Mouse (Mus musculus) heart, embryonic 16.5 days (tissue): ENCODE measurements around the gene Erc2. TPM values are rescaled to one million over a fixed set of nuclear protein-coding genes. Genes with fewer than 3 reads are reported as not detected.
"Not testable (repeated sequence)": the region's sequence is repeated elsewhere in the genome, so short reads cannot be mapped to it uniquely, and the experiment has no call there.

Experiments used
- ATAC-seq: fragments of 200-750 bp; cut with Nextera tagmentation; replicated peaks from 2 replicates; pipeline ENCODE4 v1.8.0; 2017; ENCODE audit warnings: moderate number of reproducible peaks; ENCODE audit not compliant: insufficient read depth, low FRiP score; ENCODE audit errors: extremely low read depth
- H3K27ac ChIP-seq: fragments of 300-500 bp; sonication (generic); 2 replicates; pipeline ENCODE4 v1.5.1; 2014; ENCODE audit warnings: mild to moderate bottlenecking, low read length, control low read depth, moderate library complexity
- H3K27me3 ChIP-seq: fragments of 300-500 bp; sonication (generic); 2 replicates; pipeline ENCODE4 v1.6.1; 2014; ENCODE audit warnings: low read length, mixed read lengths; ENCODE audit not compliant: control insufficient read depth, insufficient read depth
- H3K36me3 ChIP-seq: fragments of 300-500 bp; sonication (generic); 2 replicates; pipeline ENCODE4 v1.6.1; 2014; ENCODE audit not compliant: control insufficient read depth, insufficient read depth
- H3K4me1 ChIP-seq: fragments of 300-500 bp; sonication (generic); 2 replicates; pipeline ENCODE4 v1.6.1; 2014; ENCODE audit warnings: low read length, mixed read lengths; ENCODE audit not compliant: control insufficient read depth, insufficient read depth
- H3K4me2 ChIP-seq: fragments of 300-500 bp; sonication (generic); 2 replicates; pipeline ENCODE4 v1.6.1; 2014; ENCODE audit warnings: low read depth, mild to moderate bottlenecking, control low read depth, low read length
- H3K4me3 ChIP-seq: fragments of 300-500 bp; sonication (generic); 2 replicates; pipeline ENCODE4 v1.5.1; 2014; ENCODE audit warnings: mild to moderate bottlenecking, control low read depth, low read length
- H3K9ac ChIP-seq: fragments of 300-500 bp; sonication (generic); 2 replicates; pipeline ENCODE4 v1.6.1; 2014; ENCODE audit warnings: low read length, control low read depth
- H3K9me3 ChIP-seq: fragments of 300-500 bp; sonication (generic); replicated peaks from 2 replicates; pipeline ENCODE4 v1.6.1; 2016; ENCODE audit warnings: low read length; ENCODE audit not compliant: control insufficient read depth
- WGBS: fragments of 180-500 bp; shearing (Covaris S2); extraction: QIAGEN DNeasy Blood & Tissue Kit; methylation state at CpG from one replicate; pipeline ENCODE4 v1.1.7; 2014; 5-methylcytosine and 5-hydroxymethylcytosine counted together
- polyA plus RNA-seq: library from polyadenylated mRNA; unstranded; fragments of >200 nt; fragmentation: Nextera tagmentation; extraction: Ambion mirVana; gene quantifications from 2 replicates; pipeline ENCODE4 v1.2.1, GENCODE M21; 2015

The Erc2 gene
- polyA plus RNA-seq, 1 experiment from 2014 or later, result 1.5 TPM

DNA sequence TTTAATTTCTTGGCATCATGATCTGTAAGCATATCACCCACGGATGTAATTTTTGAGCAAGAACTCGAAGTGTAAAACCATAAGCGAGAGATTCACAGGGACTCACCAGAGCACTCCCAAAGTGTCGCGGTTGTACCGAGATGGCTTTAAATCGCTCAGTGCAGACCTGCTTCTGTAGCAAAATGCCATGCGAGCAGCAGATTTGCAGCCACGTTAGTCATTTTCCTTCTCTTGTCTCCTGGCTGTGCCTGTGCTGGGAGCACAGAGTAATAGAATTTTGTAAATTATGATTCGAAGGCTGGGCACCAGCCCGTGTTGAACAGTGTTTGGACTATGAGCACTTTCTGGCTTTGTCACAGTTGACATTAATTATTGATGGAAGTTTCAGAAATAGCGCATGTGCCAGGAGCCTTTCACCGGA is 253.8 kb downstream of the Erc2 start:
- H3K4me2 ChIP-seq, result no peak overlapping the region
- H3K4me3 ChIP-seq, result no peak overlapping the region
- no peak overlapping the region for H3K9ac ChIP-seq
- H3K36me3 ChIP-seq, result no peaks in the 10 kb centered on the region
- H3K4me1 ChIP-seq, result no peaks in the 10 kb centered on the region
- H3K27ac ChIP-seq, result no peak overlapping the region
- H3K27me3 ChIP-seq, result no peaks in the 10 kb centered on the region
- ATAC-seq, result no peak
- no peaks in the 10 kb centered on the region for H3K9me3 ChIP-seq
- 85% methylated on average over 13 of the region's 13 CpGs for WGBS

DNA sequence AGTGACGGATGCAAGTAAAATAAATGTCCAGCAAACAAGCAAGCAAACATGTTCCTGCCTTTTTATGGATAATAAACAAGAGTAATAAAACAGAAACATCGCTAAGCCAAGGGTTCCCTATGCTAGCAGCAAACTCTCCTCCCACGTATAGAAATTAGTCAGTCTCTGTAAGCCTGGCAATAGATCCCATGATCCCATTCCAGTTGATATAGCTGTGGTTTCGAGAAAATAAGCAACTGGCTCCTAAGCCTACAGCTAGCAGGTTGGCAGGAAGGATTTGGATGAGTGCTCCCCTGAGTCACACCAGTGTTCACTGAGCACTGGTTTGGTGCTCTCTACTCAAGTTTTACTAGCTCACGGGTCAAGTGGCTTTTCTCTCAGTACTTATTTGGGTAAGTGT is 259.7 kb downstream of the Erc2 start:
- Histone ChIP-seq H3K4me1 (no peaks in the 10 kb centered on the region), H3K4me2 (no peak overlapping the region), H3K27me3 (no peaks in the 10 kb centered on the region), H3K9ac (no peak overlapping the region), H3K27ac (no peak overlapping the region), H3K9me3 (no peaks in the 10 kb centered on the region), H3K4me3 (no peak overlapping the region), H3K36me3 (no peaks in the 10 kb centered on the region)
- WGBS, result 81% methylated on average over 5 of the region's 5 CpGs
- no peak for ATAC-seq

DNA sequence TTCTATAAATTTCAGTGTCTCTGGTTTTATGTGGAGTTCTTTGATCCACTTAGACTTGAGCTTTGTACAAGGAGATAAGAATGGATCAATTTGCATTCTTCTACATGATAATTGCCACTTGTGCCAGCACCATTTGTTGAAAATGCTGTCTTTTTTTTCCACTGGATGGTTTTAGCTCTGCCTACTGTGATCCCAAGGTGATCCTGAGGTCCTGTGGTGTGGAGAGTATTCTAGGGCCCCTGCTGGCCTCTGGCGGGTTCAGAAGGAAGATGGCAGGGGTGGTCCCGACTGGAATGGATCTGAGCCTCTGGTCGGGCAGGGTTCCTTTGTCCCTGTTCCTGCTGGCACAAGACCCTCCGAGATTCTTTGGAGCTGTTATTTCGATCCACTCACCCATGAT is 264.1 kb downstream of the Erc2 start:
- not testable (repeated sequence) for H3K4me3 ChIP-seq, H3K4me2 ChIP-seq, H3K36me3 ChIP-seq, H3K9me3 ChIP-seq, H3K9ac ChIP-seq, H3K27me3 ChIP-seq, H3K4me1 ChIP-seq, ATAC-seq, H3K27ac ChIP-seq
- 85% methylated on average over 5 of the region's 5 CpGs for WGBS

DNA sequence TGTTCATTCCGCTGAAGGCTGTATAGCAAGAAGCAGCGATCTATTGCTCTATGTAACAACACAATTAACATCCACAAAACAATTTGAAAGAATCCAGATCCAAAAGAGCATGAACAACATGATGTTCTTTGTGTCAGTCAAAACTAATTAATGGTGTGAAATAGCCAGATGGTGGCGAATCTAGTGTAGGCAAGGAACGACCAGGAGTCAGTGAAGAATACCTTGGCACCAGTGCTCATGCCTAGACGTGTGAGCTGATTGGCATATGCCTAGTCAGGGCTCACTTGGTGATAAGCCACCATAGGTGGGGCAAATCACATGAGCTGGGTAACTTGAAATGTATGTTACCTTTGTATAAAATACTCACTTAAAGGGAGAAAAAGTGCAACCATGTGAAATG is 265.3 kb downstream of the Erc2 start:
- Histone ChIP-seq H3K4me2 (no peak overlapping the region), H3K4me1 (no peaks in the 10 kb centered on the region), H3K9ac (no peak overlapping the region), H3K36me3 (no peaks in the 10 kb centered on the region), H3K4me3 (no peak overlapping the region), H3K27me3 (no peaks in the 10 kb centered on the region), H3K9me3 (no peaks in the 10 kb centered on the region), H3K27ac (no peak overlapping the region)
- ATAC-seq, result no peak
- 78% methylated on average over 5 of the region's 5 CpGs for WGBS

DNA sequence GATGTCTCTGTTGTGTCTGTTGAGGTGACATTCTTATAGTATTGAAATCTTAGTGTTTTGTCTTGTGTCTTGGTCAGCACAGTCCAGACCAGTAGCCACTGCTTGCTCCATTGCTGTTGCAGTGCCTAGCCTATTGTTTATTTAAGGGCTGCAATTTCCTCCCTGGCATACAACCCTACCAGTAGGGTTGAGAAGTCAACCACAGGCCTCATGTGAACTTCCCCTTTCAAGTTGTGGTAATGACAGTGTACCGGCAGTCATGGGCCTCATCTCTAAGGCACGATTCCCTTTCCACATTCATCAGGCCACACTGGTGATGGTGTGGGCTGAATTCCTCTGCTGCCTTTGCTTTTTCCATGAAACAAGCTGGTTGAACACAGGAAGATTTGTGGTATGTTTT is 267.4 kb downstream of the Erc2 start:
- H3K27me3 ChIP-seq, result no peaks in the 10 kb centered on the region
- H3K27ac ChIP-seq, result no peak overlapping the region
- no peak overlapping the region for H3K9ac ChIP-seq
- WGBS, result 70% methylated on average over 2 of the region's 2 CpGs
- H3K36me3 ChIP-seq, result no peaks in the 10 kb centered on the region
- H3K4me2 ChIP-seq, result no peak overlapping the region
- ATAC-seq, result no peak
- H3K4me3 ChIP-seq, result no peak overlapping the region
- H3K4me1 ChIP-seq, result no peaks in the 10 kb centered on the region
- no peaks in the 10 kb centered on the region for H3K9me3 ChIP-seq

DNA sequence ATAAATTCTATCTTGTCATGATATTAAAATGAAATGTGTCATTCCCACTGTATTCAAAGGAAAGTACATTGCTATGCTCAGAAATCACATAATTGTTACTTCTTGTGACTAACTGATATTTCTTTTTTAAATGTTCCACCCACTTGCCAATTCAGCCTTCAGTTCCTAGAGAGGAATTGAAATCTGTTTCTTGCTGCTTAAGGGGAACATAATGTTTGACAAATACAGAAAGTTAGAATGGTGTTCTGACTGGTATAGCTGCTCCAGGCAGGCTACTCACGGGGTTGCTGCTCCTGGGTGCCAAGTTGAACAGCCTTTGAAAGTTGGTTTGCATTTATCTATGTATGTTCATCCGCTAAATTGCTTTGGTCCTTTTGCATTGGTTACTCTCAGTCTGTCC is 270.2 kb downstream of the Erc2 start:
- 81% methylated on average over 2 of the region's 2 CpGs for WGBS
- H3K4me2 ChIP-seq, result no peak overlapping the region
- no peaks in the 10 kb centered on the region for H3K36me3 ChIP-seq
- no peak for ATAC-seq
- no peak overlapping the region for H3K9ac ChIP-seq
- no peak overlapping the region for H3K4me3 ChIP-seq
- H3K27me3 ChIP-seq, result no peaks in the 10 kb centered on the region
- H3K4me1 ChIP-seq, result no peaks in the 10 kb centered on the region
- no peak overlapping the region for H3K27ac ChIP-seq
- no peaks in the 10 kb centered on the region for H3K9me3 ChIP-seq

DNA sequence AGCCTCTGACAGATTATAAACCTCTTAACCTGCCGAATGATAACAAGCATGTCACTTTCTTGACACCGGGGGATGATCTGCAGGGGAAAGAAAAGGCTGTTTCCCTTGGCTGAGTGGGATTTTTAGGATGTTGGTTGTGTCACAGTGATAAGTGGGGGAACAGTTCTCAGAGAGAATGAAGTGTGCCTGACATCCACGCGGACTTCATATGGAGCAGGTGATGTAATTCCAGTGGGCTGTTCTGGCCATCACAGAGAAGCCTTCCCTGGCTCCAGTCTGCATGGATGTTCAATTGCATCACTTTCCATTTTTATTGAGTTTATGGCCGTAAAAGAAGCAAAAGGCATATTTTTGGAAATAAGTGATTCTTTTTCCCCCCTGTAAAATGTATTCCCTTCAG is 279.5 kb downstream of the Erc2 start:
- Histone ChIP-seq H3K9me3 (no peaks in the 10 kb centered on the region), H3K4me1 (no peaks in the 10 kb centered on the region), H3K9ac (no peak overlapping the region), H3K27me3 (no peaks in the 10 kb centered on the region), H3K4me3 (no peak overlapping the region), H3K36me3 (no peaks in the 10 kb centered on the region), H3K27ac (no peak overlapping the region), H3K4me2 (no peak overlapping the region)
- WGBS, result 25% methylated on average over 5 of the region's 5 CpGs
- ATAC-seq, result no peak

DNA sequence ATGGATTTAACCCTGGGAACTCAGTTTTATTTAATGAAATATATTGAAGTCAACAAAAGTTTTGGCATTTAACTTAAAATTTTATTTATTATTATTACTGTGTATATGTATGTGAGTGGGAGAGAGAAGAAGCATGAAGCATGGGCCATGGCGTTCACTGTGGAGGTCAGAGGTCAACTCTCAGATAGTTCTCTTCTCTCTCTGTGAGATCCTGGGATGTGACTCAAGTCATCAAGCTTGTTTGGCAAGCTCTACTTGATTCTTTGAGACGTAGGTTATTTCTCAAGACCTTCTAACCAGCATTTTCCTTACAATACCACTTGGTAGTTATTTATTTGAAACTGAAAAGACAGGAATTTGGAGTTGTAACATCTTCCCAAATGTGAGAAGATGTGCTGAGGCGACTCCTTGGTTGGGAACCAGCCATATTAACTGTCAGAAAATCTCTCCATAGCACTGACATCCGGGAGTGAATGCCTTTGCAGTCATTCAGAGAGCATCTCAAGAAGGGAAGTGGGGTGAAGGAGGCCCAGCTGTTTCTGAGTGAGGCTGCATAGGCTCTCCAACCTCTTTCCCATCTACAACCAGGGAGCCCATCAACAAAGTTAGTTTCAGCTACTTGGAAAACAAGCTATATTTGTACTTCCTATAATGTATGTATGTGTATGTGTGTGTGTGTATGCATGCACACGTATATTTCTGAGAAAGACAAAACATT is 299.6 kb downstream of the Erc2 start:
- H3K27ac ChIP-seq, result no peak overlapping the region
- 80% methylated on average over 5 of the region's 5 CpGs for WGBS
- H3K4me2 ChIP-seq, result no peak overlapping the region
- H3K9me3 ChIP-seq, result peaks cover 5% of the 10 kb centered on the region
- ATAC-seq, result no peak
- H3K9ac ChIP-seq, result no peak overlapping the region
- H3K4me1 ChIP-seq, result no peaks in the 10 kb centered on the region
- H3K36me3 ChIP-seq, result no peaks in the 10 kb centered on the region
- H3K4me3 ChIP-seq, result no peak overlapping the region
- no peaks in the 10 kb centered on the region for H3K27me3 ChIP-seq

DNA sequence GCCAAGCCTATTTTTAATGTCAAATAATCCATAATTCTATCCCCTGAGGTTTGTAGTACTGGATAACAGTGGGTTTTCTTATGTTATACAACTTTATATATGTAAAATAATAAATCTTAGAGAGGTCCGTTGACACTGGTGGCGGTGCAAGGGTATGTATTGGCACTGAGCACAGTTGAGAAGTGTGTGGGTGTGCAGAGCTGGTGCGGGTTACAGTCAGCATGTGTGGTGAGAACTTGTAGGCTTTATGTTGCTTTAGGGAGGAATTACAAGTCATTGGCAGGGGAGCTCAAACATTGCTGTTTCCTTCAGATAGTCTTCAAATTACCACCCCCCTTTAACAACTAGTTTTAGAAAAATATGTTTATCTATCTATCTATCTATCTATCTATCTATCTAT is 305.1 kb downstream of the Erc2 start:
- WGBS, result 92% methylated on average over 3 of the region's 3 CpGs
- Histone ChIP-seq H3K9ac (no peak overlapping the region), H3K27me3 (no peaks in the 10 kb centered on the region), H3K4me1 (no peaks in the 10 kb centered on the region), H3K4me2 (no peak overlapping the region), H3K36me3 (no peaks in the 10 kb centered on the region), H3K27ac (no peak overlapping the region), H3K9me3 (peaks cover 5% of the 10 kb centered on the region), H3K4me3 (no peak overlapping the region)
- ATAC-seq, result no peak
